Mouse (Mus musculus) myocyte (in vitro differentiated cells): ENCODE results near the gene Foxc1. TPM values are rescaled to one million over a fixed set of nuclear protein-coding genes. Genes with fewer than 3 reads are reported as not detected.
A peak's percentile ranks its signal among the peaks of the same experiment; 100 is the strongest.

Experiments used
- H3K27me3 ChIP-seq: one replicate; pipeline ENCODE4 v1.6.1; 2011; ENCODE audit not compliant: control insufficient read depth, insufficient read depth, insufficient read length
- H3K36me3 ChIP-seq: one replicate; pipeline ENCODE4 v1.6.1; 2011; ENCODE audit not compliant: control insufficient read depth, insufficient read depth
- H3K4me2 ChIP-seq: one replicate; pipeline ENCODE4 v1.6.1; 2011; ENCODE audit warnings: low read depth, control low read depth
- H3K4me3 ChIP-seq: one replicate; pipeline ENCODE4 v1.5.1; 2011; ENCODE audit warnings: mild to moderate bottlenecking, control low read depth, moderate library complexity
- H3K79me2 ChIP-seq: one replicate; pipeline ENCODE4 v1.6.1; 2011; ENCODE audit not compliant: control insufficient read depth, insufficient read depth
- H3ac ChIP-seq: one replicate; pipeline ENCODE4 v1.6.1; 2011; ENCODE audit not compliant: control insufficient read depth, insufficient read length
- CEBPB ChIP-seq: IDR thresholded peaks from 2 replicates; pipeline ENCODE4 v1.6.1; 2011; ENCODE audit warnings: mild to moderate bottlenecking, moderate library complexity; ENCODE audit not compliant: poor library complexity, insufficient read depth, severe bottlenecking
- E2F4 ChIP-seq: IDR thresholded peaks from one replicate; pipeline ENCODE4 v1.6.1; 2011; ENCODE audit warnings: mild to moderate bottlenecking, control low read depth, moderate library complexity; ENCODE audit not compliant: insufficient read depth
- MAX ChIP-seq: IDR thresholded peaks from one replicate; pipeline ENCODE4 v1.6.1; 2011; ENCODE audit warnings: low read depth, mild to moderate bottlenecking, control low read depth
- MYOD1 ChIP-seq, 3 experiments: IDR thresholded peaks; one replicate each; pipeline ENCODE4 v1.6.1; 2011; ENCODE audit warnings: control low read depth in 2 of 3, low read depth in 2 of 3, mild to moderate bottlenecking in 2 of 3, moderate library complexity in 1 of 3; ENCODE audit not compliant: insufficient read length in 2 of 3, control insufficient read depth in 1 of 3
- MYOG ChIP-seq, 3 experiments: IDR thresholded peaks; one replicate each; pipeline ENCODE4 v1.6.1; 2011; ENCODE audit warnings: control low read depth in 2 of 3, low read depth in 2 of 3, mild to moderate bottlenecking in 2 of 3; ENCODE audit not compliant: insufficient read length in 2 of 3, control insufficient read depth in 1 of 3, insufficient read depth in 1 of 3
- POLR2A ChIP-seq: IDR thresholded peaks from one replicate; pipeline ENCODE4 v1.6.1; 2011; ENCODE audit warnings: low read depth, mild to moderate bottlenecking, control low read depth, moderate library complexity; ENCODE audit not compliant: insufficient read length
- POLR2AphosphoS2 ChIP-seq: IDR thresholded peaks from one replicate; pipeline ENCODE4 v1.6.1; 2011; ENCODE audit warnings: low read depth, control low read depth; ENCODE audit not compliant: insufficient read length
- REST ChIP-seq: IDR thresholded peaks from one replicate; pipeline ENCODE4 v1.6.1; 2011; ENCODE audit warnings: mild to moderate bottlenecking, control low read depth, moderate library complexity; ENCODE audit not compliant: insufficient read depth, insufficient read length
- SRF ChIP-seq: IDR thresholded peaks from one replicate; pipeline ENCODE4 v1.6.1; 2011; ENCODE audit warnings: low read depth; ENCODE audit not compliant: control insufficient read depth, insufficient read length
- TCF12 ChIP-seq: IDR thresholded peaks from one replicate; pipeline ENCODE4 v1.6.1; 2011; ENCODE audit warnings: mild to moderate bottlenecking, control low read depth; ENCODE audit not compliant: poor library complexity, insufficient read depth, severe bottlenecking
- TCF3 ChIP-seq: IDR thresholded peaks from one replicate; pipeline ENCODE4 v1.6.1; 2011; ENCODE audit warnings: low read depth, control low read depth; ENCODE audit not compliant: insufficient read length
- USF1 ChIP-seq: IDR thresholded peaks from one replicate; pipeline ENCODE4 v1.6.1; 2011; ENCODE audit warnings: low read depth, mild to moderate bottlenecking, control low read depth, moderate library complexity
- polyA plus RNA-seq: library from polyadenylated mRNA; unstranded; fragments of >200 nt; fragmentation: generic; extraction: Trizol; gene quantifications from one replicate; pipeline ENCODE4 v1.2.1, GENCODE M21; 2012; ENCODE audit warnings: missing spikeins

The Foxc1 gene
- polyA plus RNA-seq: 3.4 TPM

DNA sequence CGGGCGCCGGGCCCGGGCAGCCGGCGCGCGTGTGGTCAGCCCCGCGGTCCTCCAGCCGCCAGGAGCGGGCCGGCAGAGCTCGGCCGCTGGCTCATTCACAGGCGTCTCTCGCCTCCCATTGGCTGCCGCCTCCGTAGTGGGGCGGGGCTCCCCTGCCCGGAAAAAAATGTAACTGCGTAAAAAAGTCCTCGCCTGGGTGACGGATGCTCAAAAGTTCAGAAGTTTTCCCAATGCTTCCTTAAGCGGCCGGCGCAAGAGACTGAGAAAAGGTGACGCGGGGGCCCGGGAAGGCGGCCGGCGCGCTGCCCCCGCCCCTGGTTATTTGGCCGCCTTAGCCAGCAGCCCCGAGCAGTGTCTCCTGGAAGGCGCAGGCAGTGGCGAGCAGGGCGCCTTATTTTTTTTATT, at the start of gene Foxc1:
TSS of gene Foxc1 (plus strand) at position 206 of the 405 bp plus-strand sequence.
- peaks cover 25% of the 10 kb centered on the region for H3K79me2 ChIP-seq
- peak within 1 kb of the TSS; percentile 80 for H3K4me3 ChIP-seq
- peak within 1 kb of the TSS; percentile 85 for H3ac ChIP-seq
- peaks cover 3% of the 10 kb centered on the region for H3K36me3 ChIP-seq
- H3K4me2 ChIP-seq: peak within 1 kb of the TSS; percentile 83
- TF ChIP-seq POLR2AphosphoS2 (peak; percentile 21), REST (no peak), POLR2A (peak; percentile 73), SRF (peak; percentile 8)
- H3K27me3 ChIP-seq: no peaks in the 10 kb centered on the region

DNA sequence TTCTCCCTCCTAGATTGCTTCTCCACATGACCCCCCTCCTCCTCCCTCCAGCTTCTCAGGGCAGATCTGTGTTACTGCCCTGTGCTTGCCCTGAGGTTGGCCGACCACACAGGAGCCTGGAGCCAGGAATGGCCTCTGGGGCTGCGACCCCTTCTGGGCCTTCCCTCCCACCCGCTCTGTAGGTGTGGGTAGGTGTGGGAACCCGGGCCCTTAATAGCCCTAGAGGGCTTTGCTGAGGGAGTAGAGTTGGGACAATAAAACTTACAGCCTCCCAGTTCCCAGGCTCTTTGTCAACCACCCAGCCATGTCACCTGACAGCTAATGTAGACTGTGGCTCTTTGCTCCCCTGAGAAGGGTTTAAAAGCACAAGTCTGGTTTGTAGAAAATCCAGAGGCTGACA, 46.0 kb upstream of the Foxc1 start:
- no peak overlapping the region for H3K4me2 ChIP-seq
- H3ac ChIP-seq: no peak overlapping the region
- TF ChIP-seq CEBPB: no peak
- TF ChIP-seq MAX: no peak
- TF ChIP-seq E2F4: no peak
- TF ChIP-seq POLR2A: no peak
- no peak for TF ChIP-seq POLR2AphosphoS2
- no peaks in the 10 kb centered on the region for H3K79me2 ChIP-seq
- H3K27me3 ChIP-seq: no peaks in the 10 kb centered on the region
- H3K4me3 ChIP-seq: no peak overlapping the region
- H3K36me3 ChIP-seq: no peaks in the 10 kb centered on the region

DNA sequence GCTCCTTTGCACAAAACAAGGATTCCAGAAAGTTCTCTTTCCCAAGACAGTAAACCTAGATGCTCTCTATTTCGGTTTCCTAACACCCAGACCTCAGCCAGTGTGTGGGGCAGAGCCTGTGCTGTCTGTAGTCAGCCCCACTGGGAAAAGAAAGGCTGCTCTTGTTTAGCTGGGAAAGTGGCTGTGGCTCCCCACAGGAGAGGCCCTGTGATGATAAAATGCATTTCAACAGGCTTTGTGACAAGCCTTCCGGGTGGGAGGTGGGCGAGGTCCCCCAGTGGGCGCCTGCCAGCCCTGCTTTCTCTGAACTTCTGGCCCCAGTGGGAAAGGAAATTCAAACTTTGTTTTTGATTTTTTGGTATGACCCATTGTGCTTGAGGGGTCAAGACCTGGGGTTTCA, 45.4 kb upstream of the Foxc1 start:
- Histone ChIP-seq H3ac (no peak overlapping the region), H3K27me3 (no peaks in the 10 kb centered on the region), H3K79me2 (no peaks in the 10 kb centered on the region), H3K4me2 (no peak overlapping the region), H3K4me3 (no peak overlapping the region), H3K36me3 (no peaks in the 10 kb centered on the region)
- no peak for TF ChIP-seq POLR2AphosphoS2
- TF ChIP-seq CEBPB: no peak
- no peak for TF ChIP-seq MYOG (IDR thresholded peaks at IDR 0.05; ENCODE audit: control insufficient read depth in 1 of 3, insufficient read depth in 1 of 3, insufficient read length in 2 of 3, low read depth in 2 of 3)
- no peak for TF ChIP-seq TCF12
- no peak for TF ChIP-seq TCF3
- TF ChIP-seq POLR2A: no peak

DNA sequence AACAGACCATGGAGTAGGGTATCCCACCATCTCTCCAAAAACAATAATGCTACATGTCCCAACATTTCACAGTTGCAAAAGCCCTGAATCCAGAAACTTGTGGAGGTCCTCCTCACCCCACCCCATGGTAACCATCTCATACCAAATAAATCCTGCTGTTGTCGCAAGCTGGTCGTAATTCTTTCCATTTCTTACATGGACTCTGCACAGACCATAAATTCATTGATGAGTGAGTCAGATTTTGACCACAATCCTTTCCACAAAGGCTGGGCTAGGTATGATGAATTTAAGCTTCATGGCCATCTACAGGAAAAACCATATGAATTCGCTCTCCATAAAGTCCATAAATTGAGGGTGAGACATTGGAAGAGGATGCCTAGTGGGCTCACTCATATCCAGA, 42.0 kb upstream of the Foxc1 start:
- Histone ChIP-seq H3K4me2 (peak overlapping the region; percentile 48), H3K36me3 (no peaks in the 10 kb centered on the region), H3K27me3 (no peaks in the 10 kb centered on the region), H3ac (no peak overlapping the region), H3K79me2 (no peaks in the 10 kb centered on the region), H3K4me3 (no peak overlapping the region)
- TF ChIP-seq CEBPB (peak; percentile 80), MYOG (IDR thresholded peaks at IDR 0.05; ENCODE audit: control insufficient read depth in 1 of 3, insufficient read depth in 1 of 3, insufficient read length in 2 of 3, low read depth in 2 of 3) (no peak), MYOD1 (IDR thresholded peaks at IDR 0.05; ENCODE audit: control insufficient read depth in 1 of 3, insufficient read length in 2 of 3, low read depth in 2 of 3) (no peak), SRF (no peak), REST (no peak), POLR2AphosphoS2 (no peak)

DNA sequence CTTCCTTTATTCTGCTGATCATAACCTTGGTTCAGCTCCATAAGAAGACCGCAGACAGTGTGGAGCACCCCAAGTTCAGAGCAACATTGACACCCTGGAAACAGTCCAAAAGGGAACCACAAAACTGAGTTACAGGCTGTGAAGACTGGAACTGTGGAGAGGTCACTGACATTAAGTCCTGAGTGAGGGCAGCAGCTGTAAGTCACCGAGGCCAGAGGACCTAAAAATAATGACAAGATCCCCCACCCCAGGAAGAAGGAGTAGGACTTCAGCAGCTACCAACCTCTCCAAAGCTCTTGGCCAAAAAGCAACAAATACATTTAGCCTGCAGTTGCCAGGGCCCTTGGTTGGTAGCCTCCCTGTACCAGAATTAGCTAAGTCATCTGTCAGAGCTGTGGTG, 40.9 kb upstream of the Foxc1 start:
- Histone ChIP-seq H3K4me3 (no peak overlapping the region), H3ac (no peak overlapping the region), H3K4me2 (peak overlapping the region; percentile 58), H3K36me3 (no peaks in the 10 kb centered on the region), H3K27me3 (no peaks in the 10 kb centered on the region), H3K79me2 (no peaks in the 10 kb centered on the region)
- TF ChIP-seq POLR2A (no peak), MYOD1 (IDR thresholded peaks at IDR 0.05; ENCODE audit: control insufficient read depth in 1 of 3, insufficient read length in 2 of 3, low read depth in 2 of 3) (peak; percentile 99), TCF3 (peak; percentile 50), REST (no peak), POLR2AphosphoS2 (no peak), MAX (no peak), USF1 (no peak), MYOG (IDR thresholded peaks at IDR 0.05; ENCODE audit: control insufficient read depth in 1 of 3, insufficient read depth in 1 of 3, insufficient read length in 2 of 3, low read depth in 2 of 3) (peak in 1 of 3 experiments; percentile 9), SRF (no peak), TCF12 (peak; percentile 93), CEBPB (0 out of 2 replicates have a peak, but pooled peaks have one; percentile 22), E2F4 (no peak)
